Mouse (Mus musculus): ENCODE results near the gene Rara.
"Not testable (repeated sequence)": the region's sequence is repeated elsewhere in the genome, so short reads cannot be mapped to it uniquely, and the experiment has no call there.

Rara gene
- long read RNA-seq, experiment 1, partial matches to known transcripts, result 0 of 1 reads
- long read RNA-seq, experiment 1, other reads (novel, unspliced or antisense), result 0 of 1 reads
- long read RNA-seq, experiment 2, partial matches to known transcripts, result 2 of 7 reads
- long read RNA-seq, experiment 2, other reads (novel, unspliced or antisense), result 2 of 7 reads

- intact Hi-C loops (cut with DNase I), result no loop called here
Observed at GRCm38 (mm10) chr11:98927438-98928076, at the start of gene Rara. Gene Rara, plus strand, starts transcription at chr11:98927818.

GRCm38 (mm10) chr11:98887703-98888102 lies 39.9 kb upstream of the Rara start:
- intact Hi-C loops (cut with DNase I), result no loop called here

- intact Hi-C loops (cut with DNase I), result no loop called here
Observed at GRCm38 (mm10) chr11:98889077-98889476, 38.5 kb upstream of the Rara start.

GRCm38 (mm10) chr11:98889977-98890376 lies 37.6 kb upstream of the Rara start:
- intact Hi-C loops (cut with DNase I), result no loop called here

GRCm38 (mm10) chr11:98892426-98892825 lies 35.2 kb upstream of the Rara start:
- intact Hi-C loops (cut with DNase I), result no loop called here

GRCm38 (mm10) chr11:98900529-98901125 lies 27.0 kb upstream of the Rara start:
- intact Hi-C loops (cut with DNase I), result no loop called here

GRCm38 (mm10) chr11:98902621-98903245 lies 24.9 kb upstream of the Rara start:
- intact Hi-C loops (cut with DNase I), result no loop called here

GRCm38 (mm10) chr11:98904577-98904976 lies 23.0 kb upstream of the Rara start:
- intact Hi-C loops (cut with DNase I), result no loop called here

GRCm38 (mm10) chr11:98905033-98905432 lies 22.6 kb upstream of the Rara start:
- intact Hi-C loops (cut with DNase I), result loop anchor here (5.0 kb wide), 1 partner anchor 203 kb away; the partner anchor contains the start of gene Csf3

GRCm38 (mm10) chr11:98905583-98905982 lies 22.0 kb upstream of the Rara start:
- intact Hi-C loops (cut with DNase I), result loop anchor here (5.0 kb wide), 1 partner anchor 203 kb away; the partner anchor contains the start of gene Csf3

- intact Hi-C loops (cut with DNase I), result loop anchor here (5.0 kb wide), 1 partner anchor 205 kb away; the partner anchor contains the start of gene Csf3
Observed at GRCm38 (mm10) chr11:98907063-98907436, 20.6 kb upstream of the Rara start.

GRCm38 (mm10) chr11:98907437-98908173 lies 20.0 kb upstream of the Rara start, which contains the start of gene Cdc6:
Gene Cdc6, plus strand, starts transcription at chr11:98907801.
- intact Hi-C loops (cut with DNase I), result loop anchor here (5.0 kb wide), 1 partner anchor 205 kb away; the partner anchor contains the start of gene Csf3

- intact Hi-C loops (cut with DNase I), result loop anchor here (1.0 to 5.0 kb wide), 2 partner anchors 50 to 207 kb away; partner anchors contain the start of gene Csf3
Observed at GRCm38 (mm10) chr11:98909654-98910053, 18.0 kb upstream of the Rara start.

- intact Hi-C loops (cut with DNase I), result loop anchor here (1.0 kb wide), 1 partner anchor 51 kb away; no protein-coding TSS in a partner anchor
Observed at GRCm38 (mm10) chr11:98910415-98910814, 17.2 kb upstream of the Rara start.

GRCm38 (mm10) chr11:98911498-98911897 lies 16.1 kb upstream of the Rara start:
- intact Hi-C loops (cut with DNase I), result no loop called here

- intact Hi-C loops (cut with DNase I), result no loop called here
Observed at GRCm38 (mm10) chr11:98914196-98914595, 13.4 kb upstream of the Rara start.

GRCm38 (mm10) chr11:98916376-98916775 lies 11.2 kb upstream of the Rara start:
- intact Hi-C loops (cut with DNase I), result not testable (repeated sequence)

GRCm38 (mm10) chr11:98917428-98918005 lies 10.1 kb upstream of the Rara start:
- intact Hi-C loops (cut with DNase I), result no loop called here

- intact Hi-C loops (cut with DNase I), result no loop called here
Observed at GRCm38 (mm10) chr11:98918231-98918630, 9.4 kb upstream of the Rara start.

GRCm38 (mm10) chr11:98919009-98919408 lies 8.6 kb upstream of the Rara start:
- intact Hi-C loops (cut with DNase I), result no loop called here

GRCm38 (mm10) chr11:98921813-98922212 lies 5.8 kb upstream of the Rara start:
- intact Hi-C loops (cut with DNase I), result loop anchor here (2.0 to 5.0 kb wide), 2 partner anchors 51 to 115 kb away; no protein-coding TSS in a partner anchor

Data from adrenal gland (tissue).